Mouse (Mus musculus): ENCODE results near the gene Wdr70. TPM values are rescaled to one million over a fixed set of nuclear protein-coding genes. Genes with fewer than 3 reads are reported as not detected.

The Wdr70 gene
- polyA plus RNA-seq, 1 experiment from 2014 or later, result 42.8 TPM

DNA sequence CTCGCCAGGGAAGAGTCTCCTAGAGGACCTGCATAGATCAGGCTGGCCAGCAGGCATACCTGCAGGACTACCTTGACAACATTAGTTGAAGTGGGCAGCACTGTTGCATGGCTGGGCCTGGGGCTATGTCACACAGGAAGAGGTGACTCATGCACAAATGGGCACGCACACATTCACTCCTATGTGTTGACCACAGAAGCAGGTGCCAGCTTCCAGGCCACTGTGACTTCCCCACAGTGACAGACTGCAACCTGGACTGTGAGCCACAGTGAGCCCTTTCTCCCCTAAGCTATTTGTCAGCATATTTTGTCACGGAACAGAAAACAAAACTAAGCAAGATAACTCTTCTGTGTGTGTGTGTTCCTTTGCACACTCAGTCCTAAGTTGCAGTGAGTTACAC is 47.8 kb downstream of the Wdr70 start:
- Histone ChIP-seq H3K9ac (ENCODE audit: low read depth, low read length) (no peak overlapping the region), H3K9me3 (ENCODE audit: control insufficient read depth, low read length) (peaks cover 4% of the 10 kb centered on the region; the same call in 1 of the 2 replicates), H3K4me2 (ENCODE audit: low read depth, low read length) (no peak overlapping the region), H3K27me3 (replicated peaks; ENCODE audit: control insufficient read depth, insufficient read depth, low read length) (no peaks in the 10 kb centered on the region), H3K4me3 (ENCODE audit: low read depth, low read length) (no peak overlapping the region), H3K27ac (replicated peaks; ENCODE audit: low read depth, low read length) (no peak overlapping the region), H3K36me3 (ENCODE audit: control insufficient read depth, insufficient read depth, low read length) (peaks cover 18% of the 10 kb centered on the region; the same call in 1 of the 2 replicates), H3K4me1 (ENCODE audit: control insufficient read depth, insufficient read depth, low read length) (no peaks in the 10 kb centered on the region; the same call in 1 of the 2 replicates)
- 82% methylated on average over 3 of the region's 3 CpGs for WGBS
- ATAC-seq (ENCODE audit: low read depth) (no peak), DNase-seq (ENCODE audit: low spot score) (no peak)

DNA sequence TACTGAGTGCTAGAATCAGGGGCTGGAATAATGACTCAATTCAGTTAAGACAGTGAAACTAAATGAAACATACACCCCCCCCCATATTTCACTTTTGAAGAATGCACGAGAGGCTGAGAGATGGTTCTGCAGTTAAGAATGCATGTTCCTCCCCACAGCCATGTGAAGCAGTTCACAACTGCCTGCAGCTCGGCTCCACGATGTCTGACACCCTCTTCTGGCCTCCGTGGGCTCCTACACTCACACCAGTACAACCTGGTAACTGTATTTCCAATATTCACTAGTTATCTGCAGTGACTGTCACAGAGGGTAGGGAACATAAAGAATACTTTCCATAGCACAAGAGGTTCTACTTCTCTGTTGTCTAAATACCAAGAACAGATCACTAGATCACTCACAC is 59.2 kb downstream of the Wdr70 start:
- H3K4me2 ChIP-seq (ENCODE audit: low read depth, low read length), result no peak overlapping the region
- no peaks in the 10 kb centered on the region for H3K4me1 ChIP-seq (ENCODE audit: control insufficient read depth, insufficient read depth, low read length)
- WGBS, result 68% methylated on average over 4 of the region's 4 CpGs
- DNase-seq (ENCODE audit: low spot score), result no peak
- no peaks in the 10 kb centered on the region for H3K27me3 ChIP-seq (replicated peaks; ENCODE audit: control insufficient read depth, insufficient read depth, low read length)
- H3K9me3 ChIP-seq (ENCODE audit: control insufficient read depth, low read length), result no peaks in the 10 kb centered on the region
- no peak overlapping the region for H3K9ac ChIP-seq (ENCODE audit: low read depth, low read length)
- no peak for ATAC-seq (ENCODE audit: low read depth)
- peaks cover 16% of the 10 kb centered on the region; the same call in 1 of the 2 replicates for H3K36me3 ChIP-seq (ENCODE audit: control insufficient read depth, insufficient read depth, low read length)
- no peak overlapping the region for H3K4me3 ChIP-seq (ENCODE audit: low read depth, low read length)
- no peak overlapping the region for H3K27ac ChIP-seq (replicated peaks; ENCODE audit: low read depth, low read length)

DNA sequence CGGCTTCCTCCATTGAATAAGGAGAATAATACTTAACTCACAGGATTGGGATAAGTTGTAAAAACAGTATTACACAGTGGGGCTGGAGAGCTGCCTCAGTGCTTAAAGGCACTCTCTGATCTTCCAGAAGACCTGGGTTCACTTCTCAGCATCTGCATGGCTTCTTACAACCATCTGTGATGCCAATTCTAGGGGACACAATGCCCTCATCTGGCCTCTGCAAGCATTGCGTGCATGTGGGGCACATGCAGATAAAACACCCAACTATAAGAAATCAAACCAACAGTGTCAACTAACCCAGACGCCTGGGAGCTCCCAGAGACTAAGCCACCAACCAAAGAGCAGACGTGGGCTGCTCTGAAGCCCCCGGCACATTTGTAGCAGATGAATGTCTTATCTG is 60.6 kb downstream of the Wdr70 start:
- ATAC-seq (ENCODE audit: low read depth), result no peak
- Histone ChIP-seq H3K4me2 (ENCODE audit: low read depth, low read length) (no peak overlapping the region), H3K36me3 (ENCODE audit: control insufficient read depth, insufficient read depth, low read length) (peaks cover 20% of the 10 kb centered on the region; the same call in 1 of the 2 replicates), H3K4me1 (ENCODE audit: control insufficient read depth, insufficient read depth, low read length) (no peaks in the 10 kb centered on the region), H3K9ac (ENCODE audit: low read depth, low read length) (no peak overlapping the region), H3K4me3 (ENCODE audit: low read depth, low read length) (no peak overlapping the region), H3K27ac (replicated peaks; ENCODE audit: low read depth, low read length) (no peak overlapping the region), H3K27me3 (replicated peaks; ENCODE audit: control insufficient read depth, insufficient read depth, low read length) (no peaks in the 10 kb centered on the region), H3K9me3 (ENCODE audit: control insufficient read depth, low read length) (no peaks in the 10 kb centered on the region)
- 85% methylated on average over 5 of the region's 5 CpGs for WGBS
- no peak for DNase-seq (ENCODE audit: low spot score)

DNA sequence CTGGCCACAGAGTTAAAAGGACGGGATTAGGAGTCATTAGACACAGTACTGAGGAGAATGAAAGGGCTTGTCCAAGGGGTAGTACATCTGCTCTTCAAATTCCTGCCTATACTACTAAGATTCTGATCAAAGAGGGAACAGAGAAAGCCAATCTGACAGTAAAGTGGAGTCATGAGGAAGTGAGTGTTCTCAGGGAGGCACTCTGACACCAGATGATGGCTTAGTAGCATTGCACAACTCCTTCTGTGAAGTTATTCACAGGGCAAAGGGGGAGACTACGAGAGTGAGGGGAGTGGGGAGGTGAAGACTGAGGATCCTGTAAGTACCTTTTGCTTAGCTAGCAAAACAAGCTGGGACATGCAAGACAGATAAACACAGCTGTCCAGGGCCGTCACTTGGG is 61.2 kb downstream of the Wdr70 start:
- WGBS, result 67% methylated on average over 3 of the region's 3 CpGs
- Histone ChIP-seq H3K4me2 (ENCODE audit: low read depth, low read length) (no peak overlapping the region), H3K9me3 (ENCODE audit: control insufficient read depth, low read length) (no peaks in the 10 kb centered on the region), H3K4me3 (ENCODE audit: low read depth, low read length) (no peak overlapping the region), H3K27ac (replicated peaks; ENCODE audit: low read depth, low read length) (no peak overlapping the region), H3K36me3 (ENCODE audit: control insufficient read depth, insufficient read depth, low read length) (peaks cover 25% of the 10 kb centered on the region; the same call in 1 of the 2 replicates), H3K9ac (ENCODE audit: low read depth, low read length) (no peak overlapping the region), H3K4me1 (ENCODE audit: control insufficient read depth, insufficient read depth, low read length) (no peaks in the 10 kb centered on the region), H3K27me3 (replicated peaks; ENCODE audit: control insufficient read depth, insufficient read depth, low read length) (no peaks in the 10 kb centered on the region)
- ATAC-seq (ENCODE audit: low read depth) (no peak), DNase-seq (ENCODE audit: low spot score) (peak; percentile 18)

DNA sequence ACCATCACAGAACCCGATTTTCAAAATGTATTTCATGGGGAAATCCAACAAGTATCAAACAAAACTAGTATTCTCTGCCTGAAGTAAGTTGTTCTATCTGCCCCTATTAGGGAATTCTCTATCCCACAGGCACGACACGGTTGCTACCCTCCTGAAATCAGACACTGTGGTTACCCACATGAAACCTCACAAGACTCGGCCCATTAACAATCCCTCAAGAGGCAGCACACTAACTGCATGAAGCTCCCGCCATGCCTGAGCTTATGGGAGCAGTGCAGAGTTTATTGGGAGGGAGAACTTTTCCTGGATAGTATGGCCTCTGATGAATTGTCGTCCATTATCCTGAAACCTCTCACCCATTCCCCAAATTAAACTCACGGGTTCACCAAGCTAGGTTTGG is 67.8 kb downstream of the Wdr70 start:
- Histone ChIP-seq H3K4me1 (ENCODE audit: control insufficient read depth, insufficient read depth, low read length) (no peaks in the 10 kb centered on the region), H3K36me3 (ENCODE audit: control insufficient read depth, insufficient read depth, low read length) (peaks cover 14% of the 10 kb centered on the region; the same call in 1 of the 2 replicates), H3K9ac (ENCODE audit: low read depth, low read length) (no peak overlapping the region), H3K27ac (replicated peaks; ENCODE audit: low read depth, low read length) (no peak overlapping the region), H3K27me3 (replicated peaks; ENCODE audit: control insufficient read depth, insufficient read depth, low read length) (no peaks in the 10 kb centered on the region), H3K4me3 (ENCODE audit: low read depth, low read length) (no peak overlapping the region), H3K4me2 (ENCODE audit: low read depth, low read length) (no peak overlapping the region), H3K9me3 (ENCODE audit: control insufficient read depth, low read length) (no peaks in the 10 kb centered on the region)
- ATAC-seq (ENCODE audit: low read depth), result no peak
- peak; percentile 7 for DNase-seq (ENCODE audit: low spot score)
- 72% methylated on average over 7 of the region's 7 CpGs for WGBS

DNA sequence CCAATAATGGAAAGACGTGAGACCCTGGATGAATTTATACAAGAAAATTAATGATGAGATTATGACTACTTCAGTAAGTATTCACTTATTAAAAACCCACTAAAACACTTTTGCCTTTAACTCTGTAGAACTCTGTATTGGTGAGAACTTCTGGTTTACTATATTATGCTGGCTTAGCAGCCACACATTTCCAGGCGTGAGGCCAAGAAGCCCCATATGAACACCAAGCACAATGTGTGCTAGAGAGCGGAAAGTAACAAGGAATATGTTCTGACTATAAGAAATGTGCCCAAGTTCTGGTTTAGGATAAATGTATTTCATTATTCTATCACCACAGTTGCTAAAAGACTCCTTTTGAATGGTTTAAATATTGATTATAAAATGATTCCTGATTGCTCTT is 68.4 kb downstream of the Wdr70 start:
- H3K9ac ChIP-seq (ENCODE audit: low read depth, low read length), result no peak overlapping the region
- DNase-seq (ENCODE audit: low spot score) (peak; percentile 45), ATAC-seq (ENCODE audit: low read depth) (no peak)
- 84% methylated on average over 3 of the region's 3 CpGs for WGBS
- H3K27ac ChIP-seq (replicated peaks; ENCODE audit: low read depth, low read length), result no peak overlapping the region
- peaks cover 13% of the 10 kb centered on the region; the same call in 1 of the 2 replicates for H3K36me3 ChIP-seq (ENCODE audit: control insufficient read depth, insufficient read depth, low read length)
- no peak overlapping the region for H3K4me2 ChIP-seq (ENCODE audit: low read depth, low read length)
- no peak overlapping the region for H3K4me3 ChIP-seq (ENCODE audit: low read depth, low read length)
- H3K4me1 ChIP-seq (ENCODE audit: control insufficient read depth, insufficient read depth, low read length), result no peaks in the 10 kb centered on the region
- H3K27me3 ChIP-seq (replicated peaks; ENCODE audit: control insufficient read depth, insufficient read depth, low read length), result no peaks in the 10 kb centered on the region
- no peaks in the 10 kb centered on the region for H3K9me3 ChIP-seq (ENCODE audit: control insufficient read depth, low read length)

DNA sequence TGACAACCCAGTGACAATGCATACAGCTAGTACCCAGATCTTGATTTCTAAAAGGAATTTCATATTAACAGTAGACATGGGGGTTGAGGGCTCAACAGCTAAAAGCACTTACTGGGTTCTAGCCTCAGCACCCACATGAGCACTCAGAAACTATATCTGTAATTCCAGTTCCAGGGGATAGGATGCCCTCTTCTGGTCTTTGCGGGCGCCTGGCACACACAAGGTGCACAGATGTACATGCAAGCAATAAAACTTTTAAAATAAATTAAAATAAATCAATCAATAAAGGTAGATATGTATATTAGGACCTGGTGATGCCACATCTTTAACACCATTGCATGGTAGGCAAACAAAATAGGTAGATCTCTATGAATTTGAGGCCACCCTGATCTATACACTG is 71.5 kb downstream of the Wdr70 start:
- no peak overlapping the region for H3K27ac ChIP-seq (replicated peaks; ENCODE audit: low read depth, low read length)
- no peaks in the 10 kb centered on the region for H3K27me3 ChIP-seq (replicated peaks; ENCODE audit: control insufficient read depth, insufficient read depth, low read length)
- WGBS, result 95% methylated on average over 2 of the region's 2 CpGs
- no peaks in the 10 kb centered on the region for H3K4me1 ChIP-seq (ENCODE audit: control insufficient read depth, insufficient read depth, low read length)
- H3K36me3 ChIP-seq (ENCODE audit: control insufficient read depth, insufficient read depth, low read length), result no peaks in the 10 kb centered on the region
- H3K9me3 ChIP-seq (ENCODE audit: control insufficient read depth, low read length), result no peaks in the 10 kb centered on the region
- no peak overlapping the region for H3K4me3 ChIP-seq (ENCODE audit: low read depth, low read length)
- H3K4me2 ChIP-seq (ENCODE audit: low read depth, low read length), result no peak overlapping the region
- ATAC-seq (ENCODE audit: low read depth), result no peak
- no peak overlapping the region for H3K9ac ChIP-seq (ENCODE audit: low read depth, low read length)
- DNase-seq (ENCODE audit: low spot score), result no peak

DNA sequence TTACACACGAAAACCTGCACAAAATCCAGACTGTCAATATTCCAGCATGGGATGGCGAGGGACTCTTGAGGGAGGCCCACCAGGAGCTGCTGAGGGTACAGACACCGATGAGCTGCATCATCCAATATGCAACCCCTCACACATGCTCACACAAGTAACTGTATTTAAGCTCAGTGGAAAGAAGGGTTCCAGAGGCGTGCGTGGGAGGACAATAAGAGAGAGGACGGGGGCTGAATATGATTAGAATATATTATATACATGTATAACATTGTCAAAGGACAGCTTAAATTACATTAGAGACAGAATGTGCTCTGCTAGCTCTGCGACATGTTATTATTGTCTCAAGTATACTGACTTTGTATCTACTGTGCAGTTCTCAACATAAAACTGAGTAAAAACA is 87.6 kb downstream of the Wdr70 start:
- DNase-seq (ENCODE audit: low spot score), result no peak

DNA sequence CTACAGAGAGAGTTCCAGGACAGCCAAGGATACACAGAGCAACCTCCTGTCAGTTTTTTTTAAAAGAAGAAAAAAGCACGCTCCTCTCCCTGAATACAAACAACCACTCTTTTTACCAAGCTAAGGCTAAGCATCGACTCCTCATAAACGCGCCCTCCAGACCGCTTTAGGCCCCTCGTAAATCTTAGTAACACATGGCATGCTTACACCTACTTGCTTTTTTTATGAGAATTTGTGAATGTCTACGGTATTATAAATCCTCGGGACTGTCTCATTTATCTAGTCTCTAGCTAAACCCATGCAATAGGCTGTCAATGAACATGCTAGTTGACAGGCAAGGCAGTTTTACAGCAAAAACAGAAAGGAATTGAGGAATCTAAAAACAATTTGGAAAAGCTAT is 91.6 kb downstream of the Wdr70 start:
- WGBS, result 88% methylated on average over 8 of the region's 8 CpGs
- no peaks in the 10 kb centered on the region for H3K9me3 ChIP-seq (ENCODE audit: control insufficient read depth, low read length)
- no peak overlapping the region for H3K4me2 ChIP-seq (ENCODE audit: low read depth, low read length)
- H3K27me3 ChIP-seq (replicated peaks; ENCODE audit: control insufficient read depth, insufficient read depth, low read length), result no peaks in the 10 kb centered on the region
- no peak overlapping the region for H3K9ac ChIP-seq (ENCODE audit: low read depth, low read length)
- ATAC-seq (ENCODE audit: low read depth) (no peak), DNase-seq (ENCODE audit: low spot score) (no peak)
- no peaks in the 10 kb centered on the region for H3K36me3 ChIP-seq (ENCODE audit: control insufficient read depth, insufficient read depth, low read length)
- no peak overlapping the region for H3K27ac ChIP-seq (replicated peaks; ENCODE audit: low read depth, low read length)
- no peak overlapping the region for H3K4me3 ChIP-seq (ENCODE audit: low read depth, low read length)
- no peaks in the 10 kb centered on the region for H3K4me1 ChIP-seq (ENCODE audit: control insufficient read depth, insufficient read depth, low read length)

More for the DNA sequence above, 87.6 kb downstream of the Wdr70 start:
- WGBS, result 86% methylated on average over 7 of the region's 7 CpGs
- Histone ChIP-seq H3K27me3 (replicated peaks; ENCODE audit: control insufficient read depth, insufficient read depth, low read length) (no peaks in the 10 kb centered on the region), H3K4me2 (ENCODE audit: low read depth, low read length) (no peak overlapping the region), H3K36me3 (ENCODE audit: control insufficient read depth, insufficient read depth, low read length) (no peaks in the 10 kb centered on the region), H3K4me3 (ENCODE audit: low read depth, low read length) (no peak overlapping the region), H3K9me3 (ENCODE audit: control insufficient read depth, low read length) (no peaks in the 10 kb centered on the region), H3K9ac (ENCODE audit: low read depth, low read length) (no peak overlapping the region), H3K27ac (replicated peaks; ENCODE audit: low read depth, low read length) (no peak overlapping the region), H3K4me1 (ENCODE audit: control insufficient read depth, insufficient read depth, low read length) (no peaks in the 10 kb centered on the region)
- ATAC-seq (ENCODE audit: low read depth), result no peak
